Mouse (Mus musculus): ENCODE data around the gene Ankrd52. TPM values are rescaled to one million over a fixed set of nuclear protein-coding genes. Genes with fewer than 3 reads are reported as not detected.

Ankrd52 gene
- total RNA-seq, 4 experiments from 2014 or later, result 38.7 to 48.8 (median 43.2) TPM

GRCm38 (mm10) chr10:128401056-128401455, 24.1 kb downstream of the Ankrd52 start, which contains the start of gene Slc39a5:
Gene Slc39a5 (minus strand): TSS chr10:128401229.
- DNase-seq (ENCODE audit: low spot score in 2 of 2), result no peak

GRCm38 (mm10) chr10:128401638-128402037, 24.7 kb downstream of the Ankrd52 start:
- no peak for DNase-seq (ENCODE audit: low spot score in 2 of 2)

- DNase-seq (ENCODE audit: low spot score in 2 of 2), result no peak
Observed at GRCm38 (mm10) chr10:128403931-128404330, 27.0 kb downstream of the Ankrd52 start.

- DNase-seq (ENCODE audit: low spot score in 2 of 2), result no peak
Observed at GRCm38 (mm10) chr10:128408591-128409535, 31.9 kb downstream of the Ankrd52 start.

GRCm38 (mm10) chr10:128409692-128410559, 33.0 kb downstream of the Ankrd52 start:
- peak; percentile 95 to 97 for DNase-seq (ENCODE audit: low spot score in 2 of 2)

GRCm38 (mm10) chr10:128410560-128410845, 33.6 kb downstream of the Ankrd52 start:
- DNase-seq (ENCODE audit: low spot score in 2 of 2), result no peak

GRCm38 (mm10) chr10:128411211-128412054, 34.5 kb downstream of the Ankrd52 start, which contains the start of the genes Nabp2 and Rnf41:
Gene Nabp2 (minus strand): TSS chr10:128411492.
Gene Rnf41 (plus strand): TSS chr10:128411657.
- peak; percentile 92 to 94 for DNase-seq (ENCODE audit: low spot score in 2 of 2)

GRCm38 (mm10) chr10:128412055-128412381, 35.1 kb downstream of the Ankrd52 start:
- DNase-seq (ENCODE audit: low spot score in 2 of 2), result no peak

- DNase-seq (ENCODE audit: low spot score in 2 of 2), result no peak
Observed at GRCm38 (mm10) chr10:128412558-128412957, 35.6 kb downstream of the Ankrd52 start.

- DNase-seq (ENCODE audit: low spot score in 2 of 2), result no peak
Observed at GRCm38 (mm10) chr10:128413076-128413475, 36.2 kb downstream of the Ankrd52 start.

- no peak for DNase-seq (ENCODE audit: low spot score in 2 of 2)
Observed at GRCm38 (mm10) chr10:128414848-128415247, 37.9 kb downstream of the Ankrd52 start.

- no peak for DNase-seq (ENCODE audit: low spot score in 2 of 2)
Observed at GRCm38 (mm10) chr10:128422426-128422825, 45.5 kb downstream of the Ankrd52 start.

GRCm38 (mm10) chr10:128424604-128425003, 47.7 kb downstream of the Ankrd52 start:
- no peak for DNase-seq (ENCODE audit: low spot score in 2 of 2)

GRCm38 (mm10) chr10:128425260-128425659, 48.3 kb downstream of the Ankrd52 start:
- no peak for DNase-seq (ENCODE audit: low spot score in 2 of 2)

- DNase-seq (ENCODE audit: low spot score in 2 of 2), result no peak
Observed at GRCm38 (mm10) chr10:128429052-128429451, 52.1 kb downstream of the Ankrd52 start.

GRCm38 (mm10) chr10:128429454-128429853, 52.5 kb downstream of the Ankrd52 start:
- DNase-seq (ENCODE audit: low spot score in 2 of 2), result no peak

GRCm38 (mm10) chr10:128433417-128433816, 56.5 kb downstream of the Ankrd52 start:
- DNase-seq (ENCODE audit: low spot score in 2 of 2), result no peak

GRCm38 (mm10) chr10:128434681-128435080, 57.8 kb downstream of the Ankrd52 start:
- DNase-seq (ENCODE audit: low spot score in 2 of 2), result no peak

GRCm38 (mm10) chr10:128435186-128435823, 58.4 kb downstream of the Ankrd52 start:
- DNase-seq (ENCODE audit: low spot score in 2 of 2), result peak; percentile 35 to 44

- DNase-seq (ENCODE audit: low spot score in 2 of 2), result no peak
Observed at GRCm38 (mm10) chr10:128435873-128436272, 59.0 kb downstream of the Ankrd52 start.

- DNase-seq (ENCODE audit: low spot score in 2 of 2), result no peak
Observed at GRCm38 (mm10) chr10:128436376-128436775, 59.5 kb downstream of the Ankrd52 start.
